Mouse (Mus musculus): ENCODE results near the gene Armc6. TPM values are rescaled to one million over a fixed set of nuclear protein-coding genes. Genes with fewer than 3 reads are reported as not detected.
"Not testable (repeated sequence)": the region's sequence is repeated elsewhere in the genome, so short reads cannot be mapped to it uniquely, and the experiment has no call there.

Armc6 gene
- polyA plus RNA-seq, 2 experiments from 2014 or later, result 8.9 to 13.9 TPM

DNA sequence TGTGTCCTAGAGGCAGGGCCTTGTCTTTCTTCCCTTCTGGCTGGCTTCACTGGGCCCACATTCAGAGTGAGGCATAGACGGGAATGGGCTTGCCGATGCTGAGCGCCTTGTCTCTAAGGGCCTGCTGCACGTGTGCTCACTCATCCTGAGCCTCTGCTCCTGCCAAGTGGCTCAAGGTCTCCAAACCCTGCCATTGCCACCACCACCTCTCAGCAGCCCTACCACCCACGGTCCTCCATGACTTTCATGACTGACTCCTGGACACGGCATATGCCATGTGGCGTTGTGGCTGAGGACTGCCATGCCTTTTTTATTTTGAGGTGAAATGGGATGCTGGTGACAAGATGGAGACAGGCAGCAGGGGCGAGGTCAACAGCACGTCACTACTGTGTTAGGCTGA is 3.4 kb downstream of the Armc6 start:
- no peak for ATAC-seq

DNA sequence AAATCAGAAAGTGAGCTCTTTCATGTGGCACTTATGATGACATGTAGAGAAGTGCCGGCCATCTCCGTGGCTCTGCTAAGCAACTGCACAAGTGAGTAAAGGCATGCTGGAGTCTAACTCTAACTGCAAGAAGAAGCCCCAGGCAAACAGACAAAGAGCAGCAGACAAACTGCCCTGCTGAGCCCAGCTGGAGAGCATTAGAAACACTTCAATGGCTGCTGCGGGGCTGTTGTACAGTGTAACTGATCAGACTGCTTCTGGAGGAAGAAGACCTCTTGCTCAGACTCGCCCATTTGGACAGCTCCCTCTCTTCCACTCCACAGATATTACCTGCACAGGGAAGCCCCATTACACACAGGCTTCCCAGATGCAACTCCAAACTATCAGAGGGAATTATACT is 6.3 kb downstream of the Armc6 start:
- ATAC-seq, result no peak

DNA sequence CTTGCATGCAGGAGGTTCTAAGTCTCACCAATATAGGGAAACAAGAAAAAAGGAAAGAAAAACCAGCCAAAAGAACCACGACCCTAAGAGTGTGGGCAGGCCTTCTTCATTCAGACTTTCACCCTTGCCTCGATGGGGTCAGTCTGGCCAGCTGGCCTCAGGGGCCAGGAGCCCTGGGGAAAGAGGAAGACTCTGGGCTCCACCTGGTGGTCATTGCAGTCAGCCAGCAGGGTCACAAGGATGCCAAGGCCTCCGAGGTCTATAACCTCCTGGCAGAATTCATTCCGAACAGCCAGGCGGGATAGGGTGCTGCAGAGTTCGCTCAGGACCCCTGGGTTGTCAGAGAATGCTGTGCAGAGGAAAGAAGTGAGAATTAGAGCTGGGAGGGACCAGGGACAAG is 10.9 kb downstream of the Armc6 start:
- no peak for ATAC-seq

DNA sequence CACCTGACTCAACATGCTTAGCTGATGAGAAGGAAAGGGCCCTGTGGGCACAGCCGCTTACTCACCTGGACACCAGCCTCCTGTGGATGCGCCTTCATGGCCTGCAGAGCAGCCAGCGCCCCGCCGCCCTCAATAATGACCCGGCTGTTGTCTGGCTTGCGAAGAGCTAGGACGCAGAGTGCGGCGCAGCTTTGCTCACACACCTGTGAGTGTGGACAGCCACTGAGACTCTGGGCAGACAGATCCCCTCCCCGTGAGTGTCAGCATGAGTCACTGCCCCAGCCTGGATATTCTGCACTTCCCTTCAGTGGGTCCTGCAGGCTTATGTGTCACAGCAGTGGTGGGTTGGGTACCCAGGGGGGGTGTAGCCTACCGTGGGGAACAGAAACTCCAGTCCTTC is 12.2 kb downstream of the Armc6 start:
- ATAC-seq, result no peak

DNA sequence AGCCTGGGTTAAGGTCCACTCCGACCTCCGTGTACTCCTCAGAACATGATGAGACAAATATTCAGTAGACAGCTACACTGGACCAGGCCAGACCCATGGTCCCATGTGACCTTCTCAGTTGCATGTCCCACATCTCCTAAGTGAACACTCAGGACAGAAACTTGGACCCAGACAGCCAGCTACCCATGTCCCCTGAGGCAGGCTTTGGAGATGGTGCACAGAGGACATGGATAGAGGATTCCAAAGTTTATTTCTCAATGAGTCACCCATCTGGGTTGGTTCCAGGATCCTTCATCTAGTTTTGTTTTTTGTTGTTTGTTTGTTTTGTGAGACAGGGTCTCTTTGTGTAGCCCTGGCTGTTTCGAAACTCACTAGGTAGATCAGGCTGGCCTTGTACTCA is 13.4 kb downstream of the Armc6 start:
- no peak for ATAC-seq

DNA sequence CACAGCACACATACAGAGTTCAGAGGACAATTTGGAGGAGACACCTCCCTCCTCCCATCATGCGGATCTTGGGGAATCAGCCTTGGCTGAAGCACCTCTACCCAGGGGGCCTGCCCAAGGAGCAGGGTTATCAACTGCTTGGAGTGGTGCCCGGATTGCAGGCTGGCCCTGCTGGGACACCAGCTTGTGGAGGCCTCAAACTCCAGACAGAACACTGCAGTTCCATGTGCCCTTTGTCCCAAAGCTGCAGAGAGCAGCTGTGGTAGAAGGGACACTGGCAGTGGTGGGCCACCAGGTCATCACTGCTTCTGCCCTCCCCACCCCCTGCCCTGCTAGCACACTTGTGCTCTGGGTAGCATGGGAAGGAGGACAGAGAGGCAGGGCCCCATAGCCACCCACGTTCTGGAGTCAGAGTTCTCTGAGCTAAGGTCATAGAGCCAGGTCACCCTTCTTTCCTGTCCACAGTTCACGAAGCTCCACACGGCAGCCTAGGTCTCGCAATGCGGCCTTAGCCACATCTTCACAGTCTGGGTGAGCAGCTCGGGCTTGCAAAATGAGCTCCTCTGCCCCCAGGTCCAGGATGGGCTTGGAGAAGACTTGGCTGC is 13.9 kb downstream of the Armc6 start:
- no peak for ATAC-seq

DNA sequence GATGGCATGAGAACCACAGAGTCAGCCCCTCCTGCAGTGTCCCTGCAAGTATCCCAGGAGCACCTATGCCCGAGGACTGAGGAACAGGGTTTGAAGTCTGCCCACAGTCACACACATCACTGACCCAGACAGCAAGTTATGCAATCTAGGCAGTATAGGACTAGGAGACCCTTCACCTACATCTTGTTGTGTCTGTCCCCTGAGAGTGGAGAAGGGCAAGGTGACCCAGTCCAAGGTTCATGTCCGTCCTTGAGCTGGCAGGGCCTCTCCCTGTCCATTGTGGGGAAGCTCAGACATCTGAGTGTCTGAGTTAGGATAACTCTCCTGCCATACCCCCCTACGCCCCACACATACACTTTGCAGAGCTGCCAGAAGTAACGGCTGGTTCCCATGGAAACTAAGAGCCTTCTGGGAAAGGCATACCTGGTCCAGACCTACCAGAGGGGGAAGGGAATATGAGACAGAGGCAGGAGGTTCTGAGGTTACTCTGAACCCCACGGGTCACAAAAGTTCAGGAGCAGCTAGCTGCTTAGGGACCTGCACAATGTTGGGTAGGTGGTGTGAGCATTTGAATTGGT is 15.1 kb downstream of the Armc6 start:
- ATAC-seq, result no peak

DNA sequence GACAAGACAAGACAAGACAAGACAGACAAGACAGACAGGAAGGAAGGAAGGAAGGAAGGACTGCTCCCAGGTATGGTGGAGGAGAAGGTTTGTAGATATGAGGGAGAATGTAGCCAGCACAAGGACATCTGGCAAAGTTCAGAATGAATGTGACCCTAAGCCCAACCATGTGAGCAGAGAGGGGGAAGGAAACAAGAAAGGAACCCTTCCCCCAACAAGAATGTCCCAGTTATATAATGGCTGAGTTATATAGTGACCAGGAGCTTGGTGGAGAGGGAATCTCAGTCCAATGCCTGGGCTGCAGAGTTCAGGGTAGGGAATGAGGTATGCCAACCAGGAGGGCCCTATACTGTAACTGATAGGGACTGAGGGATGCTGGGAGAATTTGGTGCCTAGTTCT is 16.8 kb downstream of the Armc6 start:
- ATAC-seq, result no peak

DNA sequence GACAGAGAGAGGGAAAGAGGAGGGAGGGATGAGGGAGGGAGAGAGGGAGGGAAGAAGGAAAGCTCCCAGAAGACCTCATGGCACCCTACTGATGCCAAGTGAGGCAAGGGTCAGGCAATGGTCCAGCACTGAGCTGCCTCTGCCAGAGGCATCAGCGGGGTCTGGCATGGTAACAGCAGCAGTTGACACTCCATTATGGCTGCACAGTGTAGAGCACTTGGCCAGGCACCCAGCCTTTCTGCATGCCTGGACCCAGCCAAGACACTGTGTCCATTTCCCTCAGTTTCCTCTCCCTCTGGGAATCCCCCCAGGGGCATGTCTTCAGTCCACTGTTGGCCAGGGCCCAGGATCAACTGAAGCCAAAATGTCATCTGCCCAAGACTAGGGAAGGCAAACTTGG is 17.7 kb downstream of the Armc6 start:
- ATAC-seq, result no peak

DNA sequence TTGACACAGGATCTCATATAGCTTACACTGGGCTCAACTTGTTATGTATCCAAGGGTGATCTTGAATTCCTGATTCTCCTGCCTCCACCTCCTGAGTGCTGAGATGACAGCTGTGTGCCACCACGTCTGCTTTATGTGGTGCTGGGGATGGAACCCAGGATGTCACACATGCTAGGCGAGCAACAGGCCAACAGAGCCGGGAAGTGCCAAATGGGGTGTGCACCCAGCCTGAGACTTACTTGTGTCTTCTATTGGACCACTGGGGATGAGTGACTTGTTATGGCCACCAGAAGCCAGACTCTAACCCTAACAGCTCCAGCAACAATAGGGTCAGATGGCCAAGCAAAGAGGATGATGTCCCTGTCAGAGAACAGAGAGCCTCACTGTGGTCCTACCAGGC is 18.1 kb downstream of the Armc6 start:
- ATAC-seq, result not testable (repeated sequence)

DNA sequence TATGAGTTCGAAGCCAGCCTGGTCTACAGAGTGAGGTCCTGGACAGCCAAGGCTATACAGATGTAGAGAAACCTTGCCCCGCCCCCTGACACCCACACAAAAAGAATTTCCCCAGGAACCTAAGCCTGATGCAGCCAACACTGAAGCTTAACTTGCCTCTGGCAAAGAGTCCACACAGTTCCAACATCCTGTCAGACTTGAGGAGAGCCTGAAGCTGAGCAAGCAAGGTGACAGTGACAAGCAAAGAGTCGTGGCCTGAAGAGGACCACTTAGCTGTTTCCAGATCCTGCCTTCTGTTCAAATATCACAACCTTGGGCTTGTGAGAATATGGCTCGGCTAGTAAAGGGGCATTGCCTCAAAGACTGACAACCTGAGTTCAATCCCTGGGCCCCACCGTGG is 19.2 kb downstream of the Armc6 start:
- no peak for ATAC-seq

DNA sequence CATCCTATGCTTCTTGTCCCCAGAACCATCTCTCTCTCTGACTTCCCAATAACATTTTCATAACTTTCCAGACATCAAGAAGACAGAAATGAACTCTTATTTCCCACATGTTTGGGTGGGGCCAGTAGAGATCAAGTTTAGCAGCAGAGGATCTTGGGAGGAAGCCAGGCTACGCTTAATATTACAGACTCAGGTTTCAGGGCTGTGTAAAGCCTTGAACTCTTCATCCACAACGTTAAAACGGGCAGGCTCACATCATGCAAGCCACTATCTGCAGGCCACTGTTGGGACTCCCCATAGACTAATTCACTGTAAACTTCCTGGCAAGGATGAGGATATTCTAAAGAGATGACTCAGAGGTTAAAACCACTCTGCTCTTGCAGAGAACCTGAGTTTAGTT is 19.9 kb downstream of the Armc6 start:
- no peak for ATAC-seq

DNA sequence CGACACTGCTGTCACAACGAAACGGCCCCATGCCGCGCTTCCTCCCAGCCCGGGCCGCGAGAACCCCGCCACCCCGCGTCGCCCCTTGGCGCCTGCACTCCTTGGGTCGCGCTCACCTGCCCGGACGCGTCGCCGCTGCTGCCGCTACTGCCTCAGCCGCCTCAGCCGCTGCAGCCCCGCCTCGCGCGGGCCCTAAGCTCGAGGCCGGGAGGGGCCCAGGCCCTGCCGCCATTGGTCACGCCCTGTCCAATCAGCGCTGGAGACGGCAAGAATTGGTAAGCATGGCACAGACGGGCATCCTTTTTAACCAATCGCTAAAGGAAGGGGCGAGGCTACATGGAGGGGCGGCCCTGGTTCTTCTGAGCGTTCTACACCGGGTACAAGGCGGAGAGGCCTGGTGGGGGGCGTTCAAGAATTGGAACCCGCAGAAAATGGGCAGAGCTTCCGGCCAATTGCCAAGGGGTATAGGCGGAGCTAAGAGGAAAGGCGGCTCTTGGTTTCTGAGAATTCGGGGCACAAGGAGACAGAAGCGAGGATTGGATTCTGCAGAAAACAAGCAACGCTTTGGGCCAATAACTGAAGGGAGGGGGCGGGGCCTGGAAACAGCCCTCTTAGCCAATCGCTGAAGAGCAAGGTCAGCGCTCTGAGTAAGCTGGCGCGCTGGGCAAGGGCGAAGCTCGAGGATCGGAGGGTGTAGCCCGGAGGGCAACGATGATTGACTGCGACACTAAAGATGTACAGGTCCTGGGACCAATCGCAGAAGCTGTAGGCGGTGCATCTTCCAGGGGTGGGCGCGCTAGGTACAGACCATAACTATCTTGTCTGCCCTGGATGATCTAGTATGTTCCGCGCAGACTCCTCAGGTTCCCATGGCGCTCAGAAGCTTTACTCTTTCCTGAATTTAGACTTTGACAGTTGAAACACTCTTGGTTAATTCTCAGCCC is 21.9 kb downstream of the Armc6 start, which contains the start of gene Slc25a42:
Gene Slc25a42 (minus strand): TSS at position 194 of the 944 bp plus-strand sequence.
- peak; percentile 87 for ATAC-seq

DNA sequence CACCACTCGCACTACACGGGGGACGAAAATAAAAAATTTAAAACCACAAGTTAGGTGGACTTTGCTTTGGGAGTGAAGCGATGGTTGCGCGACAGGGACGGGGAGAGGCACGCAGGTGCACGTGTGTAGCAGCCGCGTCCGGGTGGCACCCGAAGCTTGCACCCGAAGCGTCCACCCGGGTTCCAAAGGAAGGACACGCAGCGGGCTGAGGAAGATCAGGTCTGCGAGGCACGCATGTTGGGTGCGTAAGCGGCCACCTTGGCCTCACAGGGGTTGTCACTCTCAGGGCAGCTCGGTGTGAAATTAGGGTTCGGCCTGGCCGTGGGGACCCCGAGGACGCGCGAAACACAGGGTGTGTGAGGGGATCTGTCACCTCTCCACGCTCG is 22.5 kb downstream of the Armc6 start:
- ATAC-seq, result no peak

DNA sequence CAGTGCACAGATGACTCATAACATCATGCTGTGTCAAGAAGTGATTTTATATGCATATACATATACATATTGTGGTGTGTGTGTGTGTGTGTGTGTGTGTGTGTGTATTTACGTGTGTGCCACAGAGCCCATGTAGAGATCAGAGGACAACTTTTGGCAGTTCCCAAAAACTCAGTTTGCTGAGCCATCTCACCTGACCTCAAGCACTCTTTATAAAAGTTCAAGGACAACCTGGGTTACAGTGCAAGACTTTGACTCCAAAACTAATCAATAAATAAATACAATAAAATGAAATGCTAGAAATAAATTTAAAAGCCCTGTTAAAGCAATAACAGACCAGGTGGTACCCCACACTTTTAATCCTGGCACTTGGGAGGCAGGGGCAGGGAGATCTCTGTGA is 23.0 kb downstream of the Armc6 start:
- ATAC-seq, result no peak

DNA sequence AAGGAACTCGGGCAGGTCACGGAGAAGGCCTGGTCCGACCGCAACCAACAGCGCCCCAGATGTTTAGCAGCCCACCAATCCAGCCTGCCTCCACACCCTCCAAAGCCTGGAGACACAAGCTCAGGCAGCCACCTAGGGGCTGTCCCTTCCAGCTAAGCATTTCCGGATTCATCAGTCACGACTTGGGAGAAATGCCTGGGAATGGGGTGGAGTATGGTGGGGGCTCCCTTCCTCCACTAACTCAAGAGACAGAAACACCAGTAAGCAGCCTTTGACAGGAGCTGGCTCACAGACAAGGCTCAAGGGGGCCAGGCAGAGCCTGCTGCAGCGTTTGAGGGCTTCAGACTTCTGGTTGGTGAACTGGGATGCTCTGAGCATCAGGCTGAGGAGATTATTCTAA is 23.7 kb downstream of the Armc6 start:
- no peak for ATAC-seq

DNA sequence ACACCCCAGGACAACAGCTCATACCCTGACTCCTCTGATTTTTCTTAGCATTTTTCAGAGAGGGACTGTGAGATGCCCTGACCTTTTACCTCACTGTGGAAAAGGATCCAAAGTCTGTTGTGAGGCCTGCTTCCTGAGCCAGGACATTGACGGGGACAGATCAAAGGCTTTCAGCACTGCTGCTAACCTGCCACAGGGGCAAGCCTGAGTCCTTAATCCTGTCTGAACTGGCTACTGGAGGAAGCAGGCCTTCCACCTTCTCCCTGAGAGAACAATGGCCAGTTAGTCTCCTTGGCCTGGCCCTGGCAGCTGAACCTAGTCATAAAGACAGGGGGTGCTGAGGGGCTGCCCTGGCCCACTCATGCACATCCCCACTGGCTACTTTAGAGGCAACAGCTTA is 26.1 kb downstream of the Armc6 start:
- ATAC-seq, result no peak

DNA sequence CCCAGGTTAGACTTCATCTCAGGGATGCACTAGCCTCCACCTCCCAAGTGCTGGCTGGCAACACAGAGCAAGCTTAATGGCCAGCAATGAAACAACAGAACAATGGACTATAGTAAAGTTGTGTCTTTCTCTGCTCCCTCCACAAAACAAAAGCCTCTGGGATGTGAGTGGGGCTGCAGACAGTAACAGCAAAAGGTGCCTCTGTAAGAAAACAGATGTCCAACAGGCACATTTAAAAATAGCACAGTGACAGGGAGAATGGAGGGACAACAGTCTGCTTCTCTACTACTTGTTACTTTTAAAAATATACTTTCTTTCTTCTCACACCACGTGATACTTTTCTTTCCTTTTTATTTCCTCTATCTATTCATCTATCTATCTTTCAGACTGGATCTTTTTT is 29.5 kb downstream of the Armc6 start:
- ATAC-seq, result no peak

DNA sequence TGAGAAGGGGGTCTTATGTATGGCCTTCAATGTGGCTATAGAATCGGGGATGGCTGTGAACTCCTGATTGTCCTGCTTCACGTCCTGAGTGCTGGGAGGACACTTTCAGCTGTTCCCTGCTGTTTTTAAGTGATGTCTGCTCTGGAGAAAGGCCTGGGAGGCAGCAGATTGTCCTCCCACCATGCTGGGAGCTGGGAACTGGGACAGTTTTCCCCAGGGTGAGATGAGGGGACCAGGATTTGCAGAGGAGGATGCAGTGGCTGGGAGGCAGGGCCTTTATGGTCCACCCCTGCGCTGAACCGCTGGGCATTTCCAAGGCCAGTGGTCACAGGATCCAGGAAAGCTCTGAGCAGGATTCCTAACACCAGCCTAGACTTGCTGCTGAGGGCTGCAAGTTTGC is 31.2 kb downstream of the Armc6 start:
- ATAC-seq, result no peak

DNA sequence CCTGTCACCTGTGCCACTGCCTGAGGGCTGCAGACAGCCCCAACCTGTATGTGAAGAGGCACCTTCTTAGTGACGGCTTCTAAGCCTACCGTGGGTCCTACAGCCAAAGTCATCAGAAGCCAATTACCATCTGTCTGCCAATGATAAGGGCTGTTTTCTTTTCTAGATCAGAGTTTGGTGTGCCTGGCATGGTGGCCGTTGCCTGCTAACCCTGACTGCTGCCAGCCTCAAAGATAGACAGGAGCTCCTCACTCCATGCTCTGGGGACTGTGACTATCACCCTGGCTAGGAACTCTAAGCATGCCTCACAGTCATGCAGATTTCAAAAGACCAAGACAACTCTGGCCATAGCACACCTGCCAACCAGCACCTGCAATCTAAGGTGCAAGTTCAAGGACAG is 32.8 kb downstream of the Armc6 start:
- ATAC-seq, result no peak

DNA sequence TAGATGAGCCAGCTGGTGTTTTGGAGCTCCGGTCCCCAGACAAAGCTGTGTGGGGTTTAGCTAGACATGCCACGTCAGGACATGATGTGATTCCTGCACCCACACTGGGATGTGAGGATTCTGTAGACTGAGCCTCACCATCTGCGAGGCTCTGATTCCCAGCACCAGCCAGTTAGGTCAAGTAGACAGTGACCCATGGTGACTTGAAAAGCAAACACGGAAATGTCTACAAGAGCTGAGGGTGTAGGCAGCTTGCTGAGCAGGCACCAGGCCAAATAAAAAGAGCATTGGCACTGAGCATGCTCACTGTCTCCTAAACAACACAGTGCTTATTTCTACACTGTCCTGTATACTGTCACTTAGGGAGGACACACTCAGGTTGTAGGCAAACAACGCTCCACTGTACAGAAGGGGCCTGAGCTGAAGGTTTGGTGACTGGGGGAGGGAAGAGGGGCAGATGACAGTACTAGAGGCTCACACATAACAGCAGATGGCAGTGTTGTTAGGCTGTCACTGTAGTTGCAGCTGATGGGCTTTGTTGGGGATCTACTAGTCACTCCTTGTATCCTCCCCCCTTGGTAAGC is 34.1 kb downstream of the Armc6 start:
- ATAC-seq, result no peak

DNA sequence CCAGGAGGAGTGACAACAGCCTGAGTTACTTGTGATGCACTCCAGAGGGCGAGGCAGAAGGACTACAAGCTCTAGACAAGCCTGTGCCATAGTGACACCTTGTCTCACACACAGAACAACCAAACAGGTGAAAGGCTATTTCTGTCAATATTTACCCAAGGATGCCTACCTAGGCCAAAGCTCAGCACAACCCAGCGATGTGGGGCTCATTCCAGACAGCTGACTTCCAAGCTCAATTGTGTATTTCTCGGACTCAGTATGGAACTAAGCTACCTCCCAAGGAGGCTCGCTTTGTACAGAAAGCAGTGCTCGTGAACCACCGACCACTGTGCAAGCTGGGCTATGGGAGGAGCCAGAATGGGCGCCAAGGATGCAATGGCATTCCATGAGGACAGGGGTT is 36.7 kb downstream of the Armc6 start:
- no peak for ATAC-seq

DNA sequence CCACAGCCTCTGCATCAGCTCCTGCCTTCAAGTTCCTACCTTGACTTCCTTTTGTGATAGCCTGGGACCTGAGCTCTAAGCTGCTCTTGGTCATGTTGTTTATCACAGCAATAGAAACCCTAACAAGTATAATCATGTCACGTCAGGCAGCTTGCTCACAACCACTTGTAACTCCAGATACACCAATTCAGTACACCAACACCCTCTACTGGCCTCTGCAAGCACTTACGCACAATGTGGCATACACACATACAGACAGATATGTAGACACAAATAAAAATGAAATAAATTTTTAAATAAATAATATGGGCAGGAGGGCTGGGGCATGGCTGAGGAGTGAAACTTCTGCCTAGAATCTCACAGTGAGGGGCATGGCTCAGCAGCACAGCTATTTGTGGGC is 38.5 kb downstream of the Armc6 start:
- ATAC-seq, result no peak

DNA sequence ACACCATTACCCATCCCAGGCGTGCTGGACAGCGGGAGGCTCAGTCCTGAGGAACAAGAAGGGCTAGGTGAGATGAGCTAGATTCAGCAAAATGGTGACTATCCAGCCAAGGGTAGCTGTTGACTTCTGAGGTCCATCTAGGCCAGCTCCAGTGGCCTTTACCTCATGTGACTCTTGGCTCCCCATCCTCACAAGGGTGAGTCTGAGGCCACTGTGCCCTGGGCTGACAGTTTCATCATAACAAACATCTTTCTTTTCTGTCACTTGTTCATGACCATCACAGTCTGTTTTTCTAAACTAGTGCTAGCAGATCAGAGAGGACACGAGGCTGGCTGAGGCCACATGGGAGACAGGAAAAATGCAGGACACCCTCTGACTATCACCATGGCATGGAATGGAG is 40.1 kb downstream of the Armc6 start:
- ATAC-seq, result no peak
